Mouse (Mus musculus): ENCODE measurements around the gene Serpina3f.

Gene Serpina3f

GRCm38 (mm10) chr12:104247553-104248002 is 33.2 kb downstream of the Serpina3f start:
- in situ Hi-C loops (cut with MboI, MseI), result no loop called here

DNA sequence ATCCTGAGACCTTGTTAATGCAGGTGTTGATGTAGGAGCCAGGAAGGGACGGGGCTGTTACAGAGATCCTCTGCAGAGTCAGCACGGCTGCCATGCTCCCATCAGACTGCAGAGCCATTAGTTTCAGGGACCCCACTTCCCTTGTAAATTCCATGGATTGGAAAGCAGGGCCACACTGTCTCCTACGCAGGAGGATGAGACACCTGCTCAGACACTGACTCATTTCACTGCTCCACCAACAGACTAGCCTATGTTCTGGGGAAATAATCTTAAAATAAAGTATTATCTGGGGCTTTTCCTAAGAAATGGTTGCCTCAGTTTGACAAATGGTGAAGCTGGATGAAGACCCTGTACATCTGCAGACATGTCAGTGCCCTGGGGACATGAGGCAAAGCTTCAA is 33.9 kb downstream of the Serpina3f start:
- in situ Hi-C loops (cut with MboI, MseI), result no loop called here

- in situ Hi-C loops (cut with MboI, MseI), result no loop called here
These were observed 46.7 kb downstream of the Serpina3f start for GRCm38 (mm10) chr12:104261041-104261440.

DNA sequence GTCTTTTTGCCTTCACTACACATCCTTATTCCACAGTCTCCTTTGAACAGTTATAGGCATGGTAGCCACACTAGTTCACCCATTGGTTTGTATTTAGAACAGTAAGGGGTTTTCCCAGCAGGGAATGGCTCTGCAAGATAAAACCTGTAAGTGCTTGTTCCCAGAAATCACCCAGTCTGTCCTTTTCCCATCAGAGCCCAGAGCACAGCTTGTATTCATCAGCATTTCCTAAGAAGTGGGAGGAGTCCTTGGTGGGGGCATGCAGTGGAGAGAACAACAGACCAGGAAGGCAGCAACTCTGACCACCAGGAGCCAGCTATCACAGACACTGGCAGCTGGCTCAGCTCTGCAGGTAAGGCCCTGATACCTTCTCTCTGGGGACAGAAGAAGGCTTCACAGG is 48.5 kb downstream of the Serpina3f start, which contains the start of gene Serpina3i:
Serpina3i (plus strand) TSS at position 260 of the 400 bp plus-strand sequence.
- in situ Hi-C loops (cut with MboI, MseI), result no loop called here

DNA sequence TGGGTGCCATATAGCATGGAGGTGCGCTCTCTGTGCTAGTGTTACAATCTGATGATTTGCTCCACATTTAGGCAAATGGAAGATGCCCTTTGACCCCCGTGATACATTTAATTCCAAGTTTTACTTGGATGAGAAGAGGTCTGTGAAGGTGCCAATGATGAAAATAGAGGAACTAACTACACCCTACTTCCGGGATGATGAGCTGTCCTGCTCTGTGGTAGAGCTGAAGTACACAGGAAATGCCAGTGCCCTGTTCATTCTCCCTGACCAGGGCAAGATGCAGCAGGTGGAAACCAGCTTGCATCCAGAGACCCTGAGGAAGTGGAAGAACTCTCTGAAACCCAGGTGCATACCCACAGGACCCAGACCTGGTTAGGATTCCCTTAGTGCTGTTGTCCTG is 52.0 kb downstream of the Serpina3f start:
- in situ Hi-C loops (cut with MboI, MseI), result no loop called here
